20 mouse cellular contexts compared by ENCODE assay signal in genomic region chr3:75381776-75382175, GRCm38 (mm10).
DNase-seq lines count a peak whose midpoint lies in the region; ATAC-seq and TF ChIP-seq lines count a peak whose summit lies in the region.
"Had no signal": no experiment of that assay in that cellular context is flagged by ENCODE, and none has a peak within 500 bp of the region (broad histone marks: within the 10 kb centered on the region; RNA-seq: fewer than 3 reads in every experiment).

No protein-coding gene starts in this region.

- H3K4me1 ChIP-seq in cerebellum, adult 2 months (ENCODE audit: control insufficient read depth, insufficient read depth, low read length): no peaks in the 10 kb centered on the region
- peaks cover 5% of the 10 kb centered on the region; the same call in 1 of the 2 replicates for H3K4me1 ChIP-seq in hindbrain, embryonic 15.5 days (replicated peaks)
- no peaks in the 10 kb centered on the region for H3K4me1 ChIP-seq in hindbrain, embryonic 10.5 days (replicated peaks)
- H3K4me1 ChIP-seq in forebrain, embryonic 16.5 days (replicated peaks; ENCODE audit: control insufficient read depth, insufficient read depth, low read length): 0 out of 2 replicates have a peak, but pooled peaks cover 2% of the 10 kb centered on the region
- peaks cover 6% of the 10 kb centered on the region for H3K4me1 ChIP-seq in midbrain, embryonic 13.5 days (replicated peaks)
- H3K4me1 ChIP-seq: heart, embryonic 12.5 days; intestine, embryonic 15.5 days; limb, embryonic 15.5 days; liver, embryonic 15.5 days had no signal

- no peak overlapping the region for H3K9ac ChIP-seq in hindbrain, embryonic 15.5 days
- H3K9ac ChIP-seq in forebrain, embryonic 16.5 days (replicated peaks; ENCODE audit: low read depth, low read length): no peak overlapping the region
- H3K9ac ChIP-seq in midbrain, embryonic 13.5 days (replicated peaks): no peak overlapping the region
- H3K9ac ChIP-seq: heart, embryonic 12.5 days; intestine, embryonic 15.5 days; limb, embryonic 15.5 days; liver, embryonic 15.5 days had no signal

- no peak overlapping the region for H3K27ac ChIP-seq in cerebellum, adult 2 months (ENCODE audit: insufficient read depth, low read length)
- no peak overlapping the region; the same call in 1 of the 2 replicates for H3K27ac ChIP-seq in hindbrain, embryonic 15.5 days (replicated peaks)
- no peak overlapping the region for H3K27ac ChIP-seq in hindbrain, embryonic 10.5 days
- H3K27ac ChIP-seq in forebrain, embryonic 16.5 days (ENCODE audit: low read length): no peak overlapping the region
- peak overlapping the region; percentile 35; the same call in 1 of the 2 replicates for H3K27ac ChIP-seq in midbrain, embryonic 13.5 days
- H3K27ac ChIP-seq: gastrocnemius, adult 2 months; intestine, embryonic 15.5 days; limb, embryonic 15.5 days; liver, embryonic 15.5 days; stomach, postnatal 0 days had no signal

- H3K27me3 ChIP-seq in cerebellum, adult 2 months (ENCODE audit: control insufficient read depth, insufficient read depth, low read length): no peaks in the 10 kb centered on the region
- no peaks in the 10 kb centered on the region for H3K27me3 ChIP-seq in hindbrain, embryonic 15.5 days
- H3K27me3 ChIP-seq in hindbrain, embryonic 10.5 days (ENCODE audit: insufficient read depth, poor library complexity, severe bottlenecking): no peaks in the 10 kb centered on the region
- H3K27me3 ChIP-seq in forebrain, embryonic 16.5 days (replicated peaks; ENCODE audit: control insufficient read depth, insufficient read depth, low read length): no peaks in the 10 kb centered on the region
- no peaks in the 10 kb centered on the region for H3K27me3 ChIP-seq in midbrain, embryonic 13.5 days
- H3K27me3 ChIP-seq: heart, embryonic 12.5 days; intestine, embryonic 15.5 days; limb, embryonic 15.5 days; liver, embryonic 15.5 days had no signal

- no peak overlapping the region for H3K4me2 ChIP-seq in hindbrain, embryonic 15.5 days
- no peak overlapping the region for H3K4me2 ChIP-seq in forebrain, embryonic 16.5 days (ENCODE audit: low read length)
- no peak overlapping the region for H3K4me2 ChIP-seq in midbrain, embryonic 13.5 days (replicated peaks)
- H3K4me2 ChIP-seq: heart, embryonic 12.5 days; intestine, embryonic 15.5 days; limb, embryonic 15.5 days; liver, embryonic 15.5 days had no signal

- ATAC-seq in hindbrain, embryonic 15.5 days (ENCODE audit: low FRiP score, low read depth): peak; percentile 68; the same call in 1 of the 2 replicates
- peak; percentile 72 for ATAC-seq in forebrain, embryonic 16.5 days
- peak; percentile 84 for ATAC-seq in midbrain, embryonic 13.5 days
- ATAC-seq: intestine, embryonic 15.5 days; lung, postnatal 0 days had no signal

- H3K9me3 ChIP-seq in hindbrain, embryonic 15.5 days: no peaks in the 10 kb centered on the region
- H3K9me3 ChIP-seq in hindbrain, embryonic 10.5 days: no peaks in the 10 kb centered on the region
- H3K9me3 ChIP-seq in forebrain, embryonic 16.5 days (ENCODE audit: control insufficient read depth, low read length): no peaks in the 10 kb centered on the region
- H3K9me3 ChIP-seq in midbrain, embryonic 13.5 days: no peaks in the 10 kb centered on the region
- H3K9me3 ChIP-seq: heart, embryonic 12.5 days; intestine, embryonic 15.5 days; limb, embryonic 15.5 days; liver, embryonic 15.5 days had no signal

- WGBS in cerebellum, adult 2 months: 37% methylated on average over 2 of the region's 2 CpGs
- WGBS in hindbrain, embryonic 15.5 days: 54% methylated on average over 2 of the region's 2 CpGs
- 87% methylated on average over 2 of the region's 2 CpGs for WGBS in hindbrain, embryonic 10.5 days
- WGBS in forebrain, embryonic 16.5 days: 61% methylated on average over 2 of the region's 2 CpGs
- WGBS in midbrain, embryonic 13.5 days: 60% methylated on average over 2 of the region's 2 CpGs

- TF ChIP-seq CTCF in cerebellum, adult 2 months (IDR thresholded peaks at IDR 0.05; ENCODE audit: borderline replicate concordance, insufficient read depth, low read depth, low read length): no peak

- H3K4me3 ChIP-seq in cerebellum, adult 2 months (replicated peaks; ENCODE audit: insufficient read depth, low read depth, low read length): no peak overlapping the region
- H3K4me3 ChIP-seq in hindbrain, embryonic 15.5 days: no peak overlapping the region
- no peak overlapping the region for H3K4me3 ChIP-seq in hindbrain, embryonic 10.5 days
- no peak overlapping the region for H3K4me3 ChIP-seq in forebrain, embryonic 16.5 days (replicated peaks; ENCODE audit: low read length)
- no peak overlapping the region for H3K4me3 ChIP-seq in midbrain, embryonic 13.5 days (replicated peaks)
- H3K4me3 ChIP-seq: gastrocnemius, adult 2 months; heart, embryonic 12.5 days; intestine, embryonic 15.5 days; limb, embryonic 15.5 days; liver, embryonic 15.5 days had no signal

- no peaks in the 10 kb centered on the region for H3K36me3 ChIP-seq in hindbrain, embryonic 15.5 days
- H3K36me3 ChIP-seq in hindbrain, embryonic 10.5 days: no peaks in the 10 kb centered on the region
- H3K36me3 ChIP-seq in forebrain, embryonic 16.5 days (ENCODE audit: control insufficient read depth, insufficient read depth): no peaks in the 10 kb centered on the region
- no peaks in the 10 kb centered on the region for H3K36me3 ChIP-seq in midbrain, embryonic 13.5 days
- H3K36me3 ChIP-seq: heart, embryonic 12.5 days; intestine, embryonic 15.5 days; limb, embryonic 15.5 days; liver, embryonic 15.5 days had no signal

- peak; percentile 41 to 45 for DNase-seq in cerebellum, postnatal 10 days
- no peak for DNase-seq in cerebellum, adult 2 months
- no peak for DNase-seq in hindbrain, embryonic 10.5 days (ENCODE audit: low spot score)
- no peak for DNase-seq in B cell, adult 2 months
- no peak for DNase-seq in urinary bladder, adult 2 months (ENCODE audit: low spot score)
- DNase-seq: gastrocnemius, adult 2 months; heart, adult 11 months; heart, postnatal 36 days; kidney, adult 9 months; kidney, postnatal 25 days; right cerebral cortex, adult 18-20 months had no signal

- TF ChIP-seq POLR2A in cerebellum, adult 2 months (IDR thresholded peaks at IDR 0.05; ENCODE audit: borderline replicate concordance, insufficient read depth, low read length): no peak

Comparison
In these comparisons a context has a peak if more than half of its experiments do, and no peak if none do; other contexts are left out.
1. DNase-seq: peak in cerebellum, postnatal 10 days (2 of 2); none in cerebellum, adult 2 months (0 of 2), hindbrain, embryonic 10.5 days (single experiment), B cell, adult 2 months (0 of 2) and urinary bladder, adult 2 months (single experiment).
2. Peak in every context shown above with its lines, with median percentiles within 50 percentile points of each other: ATAC-seq.